Mouse (Mus musculus): ENCODE measurements around the gene Depdc5. TPM values are rescaled to one million over a fixed set of nuclear protein-coding genes. Genes with fewer than 3 reads are reported as not detected.

Gene Depdc5
- polyA plus RNA-seq, 1 experiment from 2014 or later: 7.4 TPM

DNA sequence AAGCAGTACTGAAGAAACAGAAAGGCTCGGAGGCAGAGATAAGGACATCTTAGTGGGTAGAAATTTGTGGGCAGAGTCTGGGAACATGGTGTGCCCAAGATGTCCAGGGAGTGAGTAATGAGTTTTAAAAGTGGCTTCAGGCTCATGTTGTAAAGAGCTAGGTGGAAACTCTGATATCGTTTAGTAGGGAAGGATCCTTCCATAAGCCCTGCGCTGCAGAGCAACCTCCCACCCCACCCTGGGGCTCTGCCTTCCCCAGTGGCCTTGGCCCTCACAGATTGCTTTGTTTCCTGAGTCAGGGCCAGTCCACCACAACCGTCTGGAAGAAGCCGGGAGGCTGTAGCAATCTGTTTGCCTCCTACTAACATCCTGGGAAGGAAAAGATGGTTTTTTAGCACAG, 152.1 kb downstream of the Depdc5 start:
- Histone ChIP-seq H3K27ac (no peak overlapping the region; the same call in 1 of the 2 replicates), H3K4me2 (no peak overlapping the region), H3K9me3 (replicated peaks) (no peaks in the 10 kb centered on the region), H3K4me3 (replicated peaks) (no peak overlapping the region), H3K36me3 (no peaks in the 10 kb centered on the region), H3K27me3 (peaks cover 12% of the 10 kb centered on the region; the same call in 1 of the 2 replicates), H3K9ac (no peak overlapping the region), H3K4me1 (replicated peaks) (peaks cover 35% of the 10 kb centered on the region)
- WGBS (ENCODE audit: insufficient replicate concordance): 27% methylated on average over 5 of the region's 5 CpGs
- ATAC-seq (ENCODE audit: low read depth) (no peak), DNase-seq (no peak)

DNA sequence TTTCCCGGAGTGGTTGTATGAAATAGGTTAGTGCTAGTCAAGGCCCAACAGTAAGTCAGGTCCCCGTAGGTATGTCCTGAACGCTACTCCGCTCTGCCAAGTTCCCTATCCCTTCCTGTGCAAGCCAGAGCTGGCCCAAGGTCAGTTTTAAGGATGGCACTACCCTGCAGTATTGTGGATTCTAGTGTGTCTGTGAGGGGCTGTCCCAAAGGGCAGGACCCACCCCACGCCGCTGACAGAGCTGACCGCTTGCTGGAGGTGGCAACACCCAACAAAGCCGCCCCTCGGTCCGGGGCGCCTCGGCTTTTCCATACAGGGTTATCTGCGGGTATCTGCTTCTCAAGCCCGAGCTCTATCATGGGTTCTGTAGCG, 154.7 kb downstream of the Depdc5 start:
- Histone ChIP-seq H3K36me3 (peaks cover 21% of the 10 kb centered on the region), H3K27me3 (no peaks in the 10 kb centered on the region), H3K9me3 (replicated peaks) (no peaks in the 10 kb centered on the region), H3K4me3 (replicated peaks) (peak overlapping the region; percentile 96), H3K9ac (peak overlapping the region; percentile 97), H3K27ac (peak overlapping the region; percentile 100), H3K4me1 (replicated peaks) (peaks cover 54% of the 10 kb centered on the region), H3K4me2 (peak overlapping the region; percentile 94)
- DNase-seq: no peak
- ATAC-seq (ENCODE audit: low read depth): no peak
- 4% methylated on average over 15 of the region's 15 CpGs for WGBS (ENCODE audit: insufficient replicate concordance)

DNA sequence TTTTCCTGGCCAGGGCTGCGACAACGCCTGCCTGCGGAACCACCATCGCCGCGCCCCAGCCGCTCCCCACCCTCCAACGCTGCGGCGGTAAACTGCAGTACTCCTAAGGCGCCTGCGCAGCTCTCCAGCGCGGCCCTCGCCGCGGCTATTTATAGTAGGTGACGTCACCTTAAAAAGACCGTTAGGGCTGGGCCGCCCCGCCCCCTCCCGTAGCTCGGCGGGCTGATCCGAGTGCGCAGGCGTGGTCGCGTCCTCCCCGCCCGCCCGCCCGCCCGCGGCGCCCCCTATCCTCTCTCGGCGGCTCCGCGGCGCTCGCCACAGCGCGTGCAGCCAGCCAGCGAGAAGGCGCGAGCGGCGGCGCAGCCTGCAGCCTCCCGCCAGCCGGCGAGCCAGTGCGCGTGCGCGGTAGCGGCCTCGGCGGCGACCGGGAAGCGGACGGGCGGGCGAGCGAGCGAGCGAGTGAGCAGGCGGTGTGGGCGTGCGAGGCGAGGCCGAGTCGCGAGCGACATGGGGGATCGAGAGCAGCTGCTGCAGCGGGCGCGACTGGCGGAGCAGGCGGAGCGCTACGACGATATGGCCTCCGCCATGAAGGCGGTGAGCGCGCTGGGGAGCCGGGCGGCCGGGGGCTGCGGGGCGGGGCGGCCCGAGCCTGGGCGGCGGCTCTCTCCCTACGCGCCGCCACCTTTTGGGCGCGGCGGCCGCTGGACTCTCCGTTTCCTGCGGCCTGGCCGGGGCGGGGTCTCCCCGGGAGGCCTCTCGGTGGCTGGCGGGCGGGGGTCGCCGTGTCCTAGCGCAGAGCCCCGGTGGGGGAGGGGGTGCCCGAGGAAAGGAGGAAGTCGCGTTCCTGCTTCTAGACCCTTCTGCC, 155.3 kb downstream of the Depdc5 start, which contains the start of gene Ywhah:
Ywhah (plus strand) TSS at position 256 of the 865 bp plus-strand sequence.
- no peaks in the 10 kb centered on the region for H3K27me3 ChIP-seq
- H3K9me3 ChIP-seq (replicated peaks): no peaks in the 10 kb centered on the region
- WGBS (ENCODE audit: insufficient replicate concordance): under 1% methylated on average over 119 of the region's 121 CpGs
- DNase-seq (peak; percentile 94), ATAC-seq (ENCODE audit: low read depth) (peak; percentile 92)
- H3K4me1 ChIP-seq (replicated peaks): peaks cover 61% of the 10 kb centered on the region
- H3K4me2 ChIP-seq: peak within 1 kb of the TSS; percentile 94
- H3K9ac ChIP-seq: peak within 1 kb of the TSS; percentile 97
- H3K4me3 ChIP-seq (replicated peaks): peak within 1 kb of the TSS; percentile 96
- peak within 1 kb of the TSS; percentile 100 for H3K27ac ChIP-seq
- H3K36me3 ChIP-seq: peaks cover 27% of the 10 kb centered on the region

DNA sequence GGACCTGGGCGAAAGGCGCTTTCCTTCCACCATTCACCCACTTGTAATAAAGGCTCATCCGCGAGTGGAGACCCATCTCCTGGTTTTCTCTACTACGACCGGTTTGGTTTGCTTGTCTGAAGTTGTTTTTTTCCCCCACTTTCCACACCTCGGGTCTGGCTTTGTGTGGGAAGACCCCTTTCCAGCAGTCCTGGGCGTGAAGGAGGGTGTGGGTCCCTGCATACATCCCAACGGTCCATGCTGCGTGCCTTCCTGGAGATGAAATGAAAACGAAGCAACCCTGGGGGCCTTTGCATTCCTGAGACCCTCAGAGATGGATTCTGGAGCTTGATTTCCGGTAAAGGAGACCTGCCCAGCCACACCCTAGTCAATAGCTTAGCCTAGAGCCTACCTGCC, 155.9 kb downstream of the Depdc5 start:
- peak; percentile 9 for DNase-seq
- H3K9ac ChIP-seq: peak overlapping the region; percentile 97
- ATAC-seq (ENCODE audit: low read depth): no peak
- H3K36me3 ChIP-seq: peaks cover 34% of the 10 kb centered on the region
- peak overlapping the region; percentile 100 for H3K27ac ChIP-seq
- H3K4me1 ChIP-seq (replicated peaks): peaks cover 67% of the 10 kb centered on the region
- under 1% methylated on average over 12 of the region's 12 CpGs for WGBS (ENCODE audit: insufficient replicate concordance)
- peak overlapping the region; percentile 94 for H3K4me2 ChIP-seq
- peak overlapping the region; percentile 96 for H3K4me3 ChIP-seq (replicated peaks)
- no peaks in the 10 kb centered on the region for H3K27me3 ChIP-seq
- H3K9me3 ChIP-seq (replicated peaks): no peaks in the 10 kb centered on the region

DNA sequence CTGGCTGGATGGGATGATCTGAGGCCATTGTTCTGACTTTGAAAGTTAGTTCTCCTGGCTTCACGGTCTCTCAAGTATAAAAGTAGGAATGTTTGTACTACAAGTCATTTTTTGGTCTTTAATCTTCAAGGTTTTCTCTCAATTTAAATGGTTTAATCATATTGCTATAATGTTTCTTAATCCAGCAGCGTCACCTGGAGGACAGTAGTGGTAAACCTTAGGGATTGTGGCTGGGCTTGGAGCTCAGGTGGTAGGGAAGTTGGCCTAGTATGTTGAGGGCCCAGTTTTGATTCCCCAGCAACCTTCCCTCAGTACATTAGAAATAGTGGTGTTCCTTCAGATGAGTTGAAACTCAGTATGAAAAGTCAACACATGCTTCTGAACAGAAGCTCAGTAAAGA, 158.1 kb downstream of the Depdc5 start:
- 84% methylated on average over 2 of the region's 2 CpGs for WGBS (ENCODE audit: insufficient replicate concordance)
- H3K4me1 ChIP-seq (replicated peaks): peaks cover 65% of the 10 kb centered on the region

DNA sequence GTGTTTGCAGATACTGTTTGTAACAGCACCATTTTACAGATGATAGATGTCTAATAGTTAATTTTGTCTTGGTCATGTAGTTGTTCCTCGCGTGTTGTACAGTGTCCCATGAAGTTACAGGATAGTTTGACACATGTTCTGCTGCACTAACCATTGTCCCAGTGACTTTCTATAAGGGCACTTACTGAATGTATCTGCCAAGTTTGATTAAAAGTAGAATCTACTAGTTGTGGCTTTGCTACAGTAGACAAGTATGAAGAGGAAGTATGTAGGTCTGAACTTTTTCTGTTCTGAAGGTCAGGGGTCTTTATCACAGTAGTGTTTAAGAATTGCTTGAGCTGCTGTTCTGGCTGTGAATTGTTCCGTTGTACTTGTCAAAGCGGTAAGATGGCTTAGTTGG, 159.8 kb downstream of the Depdc5 start:
- Histone ChIP-seq H3K27ac (no peak overlapping the region), H3K27me3 (no peaks in the 10 kb centered on the region), H3K4me3 (replicated peaks) (no peak overlapping the region), H3K36me3 (peaks cover 65% of the 10 kb centered on the region), H3K4me1 (replicated peaks) (peaks cover 55% of the 10 kb centered on the region), H3K9ac (no peak overlapping the region), H3K9me3 (replicated peaks) (no peaks in the 10 kb centered on the region), H3K4me2 (no peak overlapping the region)
- 80% methylated on average over 4 of the region's 4 CpGs for WGBS (ENCODE audit: insufficient replicate concordance)
- ATAC-seq (ENCODE audit: low read depth) (no peak), DNase-seq (no peak)

More for the DNA sequence above, 158.1 kb downstream of the Depdc5 start:
- no peak for DNase-seq
- H3K4me2 ChIP-seq: peak overlapping the region; percentile 41
- peak overlapping the region; percentile 27 for H3K4me3 ChIP-seq (replicated peaks)
- peak overlapping the region; percentile 35 for H3K27ac ChIP-seq
- ATAC-seq (ENCODE audit: low read depth): no peak
- H3K36me3 ChIP-seq: peaks cover 56% of the 10 kb centered on the region
- H3K9ac ChIP-seq: peak overlapping the region; percentile 37
- H3K9me3 ChIP-seq (replicated peaks): no peaks in the 10 kb centered on the region
- no peaks in the 10 kb centered on the region for H3K27me3 ChIP-seq

DNA sequence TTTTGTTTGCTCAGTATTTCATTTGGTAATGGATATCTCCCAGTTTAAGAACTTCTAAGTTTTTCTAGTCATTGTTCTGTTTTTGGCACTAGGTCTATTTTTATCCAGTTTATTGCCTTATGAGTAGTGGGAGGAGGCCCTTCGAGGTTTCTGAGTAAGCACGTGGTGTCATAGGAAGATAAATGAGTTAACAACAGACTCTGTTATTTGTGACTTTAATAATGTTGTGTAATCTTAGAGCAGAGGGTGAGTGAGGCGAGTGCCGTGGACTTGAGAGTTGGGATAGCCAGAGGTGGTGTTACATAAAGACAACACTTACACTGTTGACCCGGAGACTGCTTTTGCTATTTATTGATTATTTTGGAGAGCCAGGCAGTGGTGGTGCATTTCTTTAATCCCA, 161.0 kb downstream of the Depdc5 start:
- WGBS (ENCODE audit: insufficient replicate concordance): 44% methylated on average over 5 of the region's 5 CpGs
- peaks cover 55% of the 10 kb centered on the region for H3K4me1 ChIP-seq (replicated peaks)
- ATAC-seq (ENCODE audit: low read depth): no peak

DNA sequence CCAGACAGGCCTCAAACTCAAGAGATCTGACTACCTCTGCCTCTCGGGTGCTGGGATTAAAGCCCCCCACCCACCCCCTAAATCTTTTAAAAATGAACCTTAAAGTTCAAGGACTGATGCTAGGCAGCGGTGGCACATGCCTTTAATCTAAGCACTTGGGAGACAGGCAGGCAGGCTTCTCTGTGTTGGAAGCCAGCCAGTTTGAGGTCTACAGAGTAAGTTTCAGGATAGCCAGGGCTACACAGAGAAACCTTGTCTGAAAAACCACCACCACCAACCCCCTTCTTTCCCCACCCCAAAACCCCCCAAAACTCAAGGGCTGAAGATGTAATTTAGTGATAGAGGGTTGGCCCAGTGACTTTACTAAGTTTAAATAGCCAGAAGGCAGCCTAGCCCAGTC, 165.2 kb downstream of the Depdc5 start:
- 69% methylated on average over 2 of the region's 2 CpGs for WGBS (ENCODE audit: insufficient replicate concordance)

More for the DNA sequence above, 161.0 kb downstream of the Depdc5 start:
- Histone ChIP-seq H3K4me2 (no peak overlapping the region), H3K27ac (0 out of 2 replicates have a peak overlapping the region, but pooled peaks have one; percentile 27), H3K9me3 (replicated peaks) (no peaks in the 10 kb centered on the region), H3K4me3 (replicated peaks) (no peak overlapping the region), H3K27me3 (no peaks in the 10 kb centered on the region), H3K9ac (no peak overlapping the region), H3K36me3 (peaks cover 75% of the 10 kb centered on the region)
- DNase-seq: no peak

DNA sequence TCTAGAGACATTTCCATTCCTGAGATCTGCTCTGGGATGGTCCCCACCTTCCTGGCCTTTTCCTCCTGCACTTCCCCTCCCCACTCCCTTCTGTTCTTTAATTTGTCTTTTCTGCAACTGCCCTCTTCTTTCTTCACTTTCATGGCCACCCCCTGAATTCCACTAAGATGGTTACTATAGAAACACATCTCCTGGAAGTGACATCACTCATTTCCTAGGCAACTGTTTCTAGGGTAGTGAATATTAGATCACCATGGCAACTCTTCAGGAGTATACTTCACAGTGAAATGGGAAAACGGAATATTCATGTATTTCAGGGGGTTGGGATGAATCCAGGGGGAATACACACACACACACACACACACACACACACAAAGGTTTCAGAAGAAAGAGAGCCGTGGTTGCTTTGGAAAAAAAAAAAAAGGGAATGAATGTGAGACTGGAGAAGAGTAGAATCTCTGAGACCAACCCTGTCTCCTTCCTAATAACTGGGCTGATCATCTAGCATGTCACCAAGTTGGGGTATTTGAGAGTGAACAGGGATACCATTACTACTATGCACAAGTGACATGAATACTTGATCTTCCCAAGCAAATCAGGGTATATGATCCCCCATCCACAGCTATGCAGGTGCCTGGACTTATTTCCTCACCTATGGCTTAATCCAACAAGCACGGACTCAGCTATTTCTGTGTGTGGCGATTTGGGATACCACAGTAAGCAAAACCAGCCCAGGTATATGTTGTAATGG, 167.1 kb downstream of the Depdc5 start:
- Histone ChIP-seq H3K4me2 (no peak overlapping the region), H3K9ac (no peak overlapping the region), H3K36me3 (peaks cover 29% of the 10 kb centered on the region), H3K4me3 (replicated peaks) (no peak overlapping the region), H3K9me3 (replicated peaks) (no peaks in the 10 kb centered on the region), H3K27ac (no peak overlapping the region), H3K27me3 (no peaks in the 10 kb centered on the region), H3K4me1 (replicated peaks) (peaks cover 41% of the 10 kb centered on the region)
- WGBS (ENCODE audit: insufficient replicate concordance): 60% methylated on average over 4 of the region's 4 CpGs
- DNase-seq: no peak
- no peak for ATAC-seq (ENCODE audit: low read depth)

More for the DNA sequence above, 165.2 kb downstream of the Depdc5 start:
- Histone ChIP-seq H3K27ac (no peak overlapping the region), H3K36me3 (peaks cover 49% of the 10 kb centered on the region), H3K27me3 (no peaks in the 10 kb centered on the region), H3K4me2 (no peak overlapping the region), H3K9me3 (replicated peaks) (no peaks in the 10 kb centered on the region), H3K4me3 (replicated peaks) (no peak overlapping the region), H3K4me1 (replicated peaks) (peaks cover 46% of the 10 kb centered on the region), H3K9ac (no peak overlapping the region)
- no peak for ATAC-seq (ENCODE audit: low read depth)
- DNase-seq: no peak

DNA sequence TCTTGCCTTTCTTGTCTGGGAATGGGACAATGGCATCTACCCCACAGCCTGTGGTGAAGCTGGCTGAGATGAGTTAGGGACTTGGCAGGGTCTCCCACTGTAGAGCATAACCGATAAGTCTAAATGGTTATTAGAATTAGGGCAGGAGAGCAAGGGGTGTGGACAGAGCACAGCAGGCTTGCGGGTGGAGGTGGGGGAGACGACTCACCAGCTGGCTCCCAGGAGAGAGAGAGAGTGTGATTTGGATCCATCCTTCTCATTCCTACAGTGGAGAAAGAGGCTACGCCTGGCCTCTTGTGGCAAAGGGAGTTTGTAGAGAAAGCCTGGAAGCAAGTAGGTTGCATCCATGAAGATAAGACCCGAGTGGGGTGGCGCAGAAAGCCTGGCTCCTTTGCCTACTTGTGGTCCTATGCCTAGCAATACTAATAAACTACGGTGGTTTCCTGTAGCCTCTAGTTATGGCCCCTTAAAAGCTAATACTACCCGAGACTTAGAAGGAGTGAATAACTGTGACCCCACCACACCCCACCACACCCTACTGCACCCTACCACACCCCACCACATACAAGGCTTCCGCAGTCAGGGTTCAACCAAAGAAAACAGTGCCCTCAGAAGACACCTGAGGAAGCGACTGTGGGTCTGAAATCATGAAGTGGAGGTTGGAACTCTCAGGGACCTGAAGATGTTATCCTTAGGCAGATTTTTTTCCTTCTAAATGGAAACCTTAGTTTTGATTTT, 168.7 kb downstream of the Depdc5 start:
- H3K4me3 ChIP-seq (replicated peaks): peak overlapping the region; percentile 16; the same call in 1 of the 2 replicates
- peak overlapping the region; percentile 70 for H3K27ac ChIP-seq
- no peaks in the 10 kb centered on the region for H3K9me3 ChIP-seq (replicated peaks)
- H3K4me2 ChIP-seq: peak overlapping the region; percentile 53
- peaks cover 41% of the 10 kb centered on the region for H3K4me1 ChIP-seq (replicated peaks)
- peak overlapping the region; percentile 46; the same call in 1 of the 2 replicates for H3K9ac ChIP-seq
- WGBS (ENCODE audit: insufficient replicate concordance): 54% methylated on average over 10 of the region's 10 CpGs
- ATAC-seq (ENCODE audit: low read depth) (peak; percentile 58), DNase-seq (peak; percentile 26)
- no peaks in the 10 kb centered on the region for H3K27me3 ChIP-seq
- H3K36me3 ChIP-seq: peaks cover 16% of the 10 kb centered on the region

DNA sequence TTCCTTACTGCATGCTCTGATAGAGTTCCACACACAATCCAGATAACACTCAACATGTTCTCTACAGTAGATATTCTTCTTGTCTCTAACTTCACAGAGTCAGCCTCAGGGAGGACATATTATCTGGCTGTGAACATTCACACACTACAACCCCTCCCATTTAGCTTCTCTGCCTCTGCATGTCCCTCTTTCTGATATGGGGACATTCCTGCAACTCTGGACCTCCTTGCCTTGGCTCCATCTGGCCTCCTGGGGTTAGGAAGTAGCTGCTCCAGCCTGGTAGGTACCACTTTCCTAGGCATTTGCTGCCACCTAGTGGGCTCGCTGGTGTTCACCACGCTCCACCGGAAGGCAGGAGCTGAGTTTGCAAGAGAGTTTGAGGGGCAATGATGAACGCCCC, 169.6 kb downstream of the Depdc5 start:
- no peaks in the 10 kb centered on the region for H3K27me3 ChIP-seq
- H3K4me3 ChIP-seq (replicated peaks): no peak overlapping the region
- peak overlapping the region; percentile 53 for H3K4me2 ChIP-seq
- ATAC-seq (ENCODE audit: low read depth) (peak; percentile 89), DNase-seq (peak; percentile 81)
- peaks cover 12% of the 10 kb centered on the region for H3K36me3 ChIP-seq
- H3K9ac ChIP-seq: no peak overlapping the region
- H3K27ac ChIP-seq: peak overlapping the region; percentile 70
- H3K4me1 ChIP-seq (replicated peaks): peaks cover 41% of the 10 kb centered on the region
- H3K9me3 ChIP-seq (replicated peaks): no peaks in the 10 kb centered on the region
- 3% methylated on average over 4 of the region's 4 CpGs for WGBS (ENCODE audit: insufficient replicate concordance)
